Mouse (Mus musculus) heart, postnatal 0 days (tissue): Measurements from ENCODE around the gene Slco4a1. TPM values are rescaled to one million over a fixed set of nuclear protein-coding genes. Genes with fewer than 3 reads are reported as not detected.
A peak's percentile ranks its signal among the peaks of the same experiment; 100 is the strongest.

Source experiments
- ATAC-seq: fragments of 200-750 bp; cut with Nextera tagmentation; 2 replicates; pipeline ENCODE4 v1.8.0; 2017; ENCODE audit warnings: low read depth, moderate number of reproducible peaks, moderate library complexity; ENCODE audit not compliant: insufficient read depth
- DNase-seq: peaks from one replicate; pipeline ENCODE4 v3.0.0-alpha.2; 2016; ENCODE audit warnings: low spot score
- H3K27ac ChIP-seq: fragments of 300-500 bp; sonication (generic); 2 replicates; pipeline ENCODE4 v1.5.1; 2014; ENCODE audit warnings: low read depth, mild to moderate bottlenecking
- H3K27me3 ChIP-seq: fragments of 300-500 bp; sonication (generic); 2 replicates; pipeline ENCODE4 v1.6.1; 2014; ENCODE audit warnings: low read length, mixed read lengths; ENCODE audit not compliant: control insufficient read depth, insufficient read depth
- H3K36me3 ChIP-seq: fragments of 300-500 bp; sonication (generic); replicated peaks from 2 replicates; pipeline ENCODE4 v1.6.1; 2014; ENCODE audit warnings: low read length, mixed read lengths; ENCODE audit not compliant: control insufficient read depth, insufficient read depth
- H3K4me1 ChIP-seq: fragments of 300-500 bp; sonication (generic); 2 replicates; pipeline ENCODE4 v1.6.1; 2014; ENCODE audit warnings: antibody characterized with exemption; ENCODE audit not compliant: control insufficient read depth, insufficient read depth
- H3K4me2 ChIP-seq: fragments of 300-500 bp; sonication (generic); 2 replicates; pipeline ENCODE4 v1.6.1; 2014; ENCODE audit warnings: low read depth, mild to moderate bottlenecking, low read length, moderate library complexity
- H3K4me3 ChIP-seq: fragments of 300-500 bp; sonication (generic); 2 replicates; pipeline ENCODE4 v1.5.1; 2014; ENCODE audit warnings: low read depth, low read length
- H3K9ac ChIP-seq: fragments of 300-500 bp; sonication (generic); replicated peaks from 2 replicates; pipeline ENCODE4 v1.6.1; 2014; ENCODE audit warnings: low read depth, low read length, mixed read lengths
- H3K9me3 ChIP-seq: fragments of 300-500 bp; sonication (generic); replicated peaks from 2 replicates; pipeline ENCODE4 v1.6.1; 2016; ENCODE audit warnings: low read length; ENCODE audit not compliant: control insufficient read depth
- CTCF ChIP-seq: IDR thresholded peaks from 2 replicates; pipeline ENCODE4 v1.5.1; 2016; ENCODE audit warnings: antibody characterized with exemption, control low read depth, low read depth
- EP300 ChIP-seq: IDR thresholded peaks from 2 replicates; pipeline ENCODE4 v1.6.1; 2016; ENCODE audit warnings: antibody characterized with exemption, low read depth
- WGBS: fragments of 180-500 bp; shearing (Covaris S2); extraction: QIAGEN DNeasy Blood & Tissue Kit; methylation state at CpG from one replicate; pipeline ENCODE4 v1.1.7; 2014; 5-methylcytosine and 5-hydroxymethylcytosine counted together
- polyA plus RNA-seq: library from polyadenylated mRNA; unstranded; fragments of >200 nt; fragmentation: Nextera tagmentation; extraction: Ambion mirVana; gene quantifications from 2 replicates; pipeline ENCODE4 v1.2.1, GENCODE M21; 2015
- total RNA-seq: library from RNA; depleted of rRNA; stranded (reverse); fragments of >200 nt; gene quantifications from 2 replicates; pipeline ENCODE4 v1.2.3, GENCODE M21; 2014; ENCODE audit warnings: low replicate concordance

The Slco4a1 gene
- total and polyA plus RNA-seq, 2 experiments from 2014 or later, result not detected

DNA sequence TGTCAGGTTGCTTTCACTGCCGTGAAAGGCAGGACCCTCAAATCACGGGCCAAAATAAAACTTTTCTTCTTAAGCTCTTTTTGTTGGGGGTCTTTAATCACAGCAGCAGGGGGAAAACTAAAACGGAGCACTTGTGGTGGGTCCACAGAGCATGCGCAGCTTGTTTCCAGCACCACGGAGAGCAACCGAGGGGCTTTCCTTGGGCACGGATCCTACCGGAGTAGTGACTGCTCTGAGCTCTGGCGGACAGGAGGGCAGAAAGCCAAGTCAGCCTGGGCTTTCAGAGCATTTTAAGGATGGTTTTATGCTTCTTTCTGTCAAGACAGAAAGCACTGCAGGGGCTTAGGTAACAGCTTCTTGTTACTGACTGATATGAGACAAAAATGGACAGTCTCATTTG is 38.3 kb upstream of the Slco4a1 start:
- 15% methylated on average over 9 of the region's 9 CpGs for WGBS
- H3K4me2 ChIP-seq, result no peak overlapping the region
- H3K9ac ChIP-seq, result no peak overlapping the region
- no peaks in the 10 kb centered on the region for H3K4me1 ChIP-seq
- no peak overlapping the region for H3K27ac ChIP-seq
- DNase-seq (no peak), ATAC-seq (no peak)
- H3K4me3 ChIP-seq, result no peak overlapping the region
- TF ChIP-seq EP300, result no peak
- TF ChIP-seq CTCF, result no peak
- no peaks in the 10 kb centered on the region for H3K36me3 ChIP-seq
- peaks cover 9% of the 10 kb centered on the region; the same call in 1 of the 2 replicates for H3K27me3 ChIP-seq
- no peaks in the 10 kb centered on the region for H3K9me3 ChIP-seq

DNA sequence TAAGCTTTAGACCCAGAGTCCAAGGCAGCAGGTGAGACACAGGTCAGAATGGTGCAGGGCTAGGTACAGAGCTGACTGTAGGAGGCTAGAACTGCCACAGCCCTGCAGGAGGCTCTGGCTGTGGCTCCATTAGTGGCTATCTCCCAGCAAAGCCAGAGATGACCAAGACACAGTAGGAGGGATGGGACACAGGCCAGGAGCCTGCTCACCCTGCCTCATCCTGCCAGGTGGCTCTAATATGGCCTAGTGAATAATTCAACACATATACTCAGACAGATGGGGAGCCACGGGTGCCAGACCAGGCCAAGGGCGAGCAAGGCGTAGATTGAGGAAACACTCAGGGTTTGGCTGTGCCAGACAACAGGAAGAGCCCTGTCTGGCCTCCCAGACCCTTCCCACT is 35.4 kb upstream of the Slco4a1 start:
- TF ChIP-seq CTCF (no peak), EP300 (no peak)
- 84% methylated on average over 3 of the region's 3 CpGs for WGBS
- peaks cover 15% of the 10 kb centered on the region for H3K27me3 ChIP-seq
- H3K9me3 ChIP-seq, result no peaks in the 10 kb centered on the region
- H3K4me2 ChIP-seq, result no peak overlapping the region
- H3K9ac ChIP-seq, result no peak overlapping the region
- DNase-seq, result no peak
- H3K4me1 ChIP-seq, result no peaks in the 10 kb centered on the region
- H3K27ac ChIP-seq, result no peak overlapping the region
- no peak for ATAC-seq
- H3K4me3 ChIP-seq, result no peak overlapping the region
- H3K36me3 ChIP-seq, result no peaks in the 10 kb centered on the region

DNA sequence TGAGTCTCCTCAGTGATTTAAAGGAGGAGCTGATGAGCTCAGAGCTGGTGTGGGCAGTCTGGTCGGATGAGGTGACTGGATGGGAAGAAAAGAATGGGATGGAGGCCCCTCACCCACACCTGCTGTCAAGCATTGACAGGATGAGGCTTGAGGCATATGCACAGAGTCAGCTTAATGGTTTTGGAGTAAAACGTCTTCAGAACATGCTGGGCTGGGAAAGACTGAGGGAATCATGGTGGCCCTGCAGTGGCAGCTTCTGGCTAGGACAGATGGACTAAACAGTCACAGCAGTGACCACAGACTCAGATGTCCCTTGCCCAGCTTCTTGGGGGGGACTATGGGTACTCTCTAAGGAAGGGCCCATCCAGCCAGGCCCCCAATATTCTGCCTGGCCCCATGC is 30.9 kb upstream of the Slco4a1 start:
- Histone ChIP-seq H3K9me3 (no peaks in the 10 kb centered on the region), H3K36me3 (no peaks in the 10 kb centered on the region), H3K27ac (no peak overlapping the region), H3K4me2 (no peak overlapping the region), H3K9ac (no peak overlapping the region), H3K27me3 (peaks cover 12% of the 10 kb centered on the region), H3K4me3 (no peak overlapping the region), H3K4me1 (no peaks in the 10 kb centered on the region)
- ATAC-seq, result no peak
- DNase-seq, result no peak
- WGBS, result 33% methylated on average over 2 of the region's 2 CpGs
- TF ChIP-seq CTCF (no peak), EP300 (no peak)

DNA sequence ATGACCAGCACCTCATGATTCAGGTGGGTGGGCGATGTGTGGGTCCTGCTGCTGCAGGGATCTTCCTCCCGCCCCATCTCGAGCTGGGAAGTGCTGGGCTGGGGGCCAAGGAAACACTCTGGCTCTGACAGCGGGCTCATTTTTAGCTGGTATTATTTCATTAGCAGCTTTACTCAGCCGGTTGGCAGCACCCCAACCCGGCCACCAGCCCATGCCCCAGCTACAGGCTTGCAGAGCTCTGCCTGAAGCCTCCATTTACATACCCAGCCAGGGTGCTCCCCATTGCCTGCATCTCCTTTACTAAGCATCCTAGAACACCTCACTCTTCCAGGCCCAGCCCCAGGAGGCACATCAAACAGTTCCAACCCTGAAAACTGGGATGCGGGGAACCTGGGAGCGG is 29.0 kb upstream of the Slco4a1 start:
- DNase-seq, result no peak
- Histone ChIP-seq H3K4me2 (no peak overlapping the region), H3K4me1 (no peaks in the 10 kb centered on the region), H3K4me3 (no peak overlapping the region), H3K27me3 (peaks cover 12% of the 10 kb centered on the region), H3K9ac (no peak overlapping the region), H3K36me3 (no peaks in the 10 kb centered on the region), H3K27ac (no peak overlapping the region), H3K9me3 (no peaks in the 10 kb centered on the region)
- no peak for TF ChIP-seq CTCF
- TF ChIP-seq EP300, result no peak
- no peak for ATAC-seq
- WGBS, result 42% methylated on average over 8 of the region's 8 CpGs

DNA sequence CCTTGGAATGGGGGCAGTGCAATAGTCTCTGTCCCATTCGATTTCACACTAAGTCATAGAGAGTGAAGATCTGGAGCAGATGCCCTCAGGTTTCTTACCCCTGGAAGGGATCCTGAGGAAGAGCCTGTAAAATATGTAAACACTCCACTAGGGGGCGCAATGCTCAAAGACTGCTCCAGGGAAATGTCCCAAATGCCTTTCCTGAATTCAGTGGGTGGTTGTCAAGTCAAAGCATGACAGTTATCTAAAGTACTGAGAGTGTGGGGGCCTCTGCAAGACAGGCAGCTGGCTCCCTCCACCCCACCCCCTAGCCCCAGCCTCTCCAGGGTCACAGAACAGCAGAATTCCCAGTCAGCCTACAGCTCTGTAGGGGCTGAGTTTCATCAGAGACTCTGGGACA is 27.7 kb upstream of the Slco4a1 start:
- 25% methylated on average over 2 of the region's 2 CpGs for WGBS
- ATAC-seq, result no peak
- no peak overlapping the region for H3K4me3 ChIP-seq

DNA sequence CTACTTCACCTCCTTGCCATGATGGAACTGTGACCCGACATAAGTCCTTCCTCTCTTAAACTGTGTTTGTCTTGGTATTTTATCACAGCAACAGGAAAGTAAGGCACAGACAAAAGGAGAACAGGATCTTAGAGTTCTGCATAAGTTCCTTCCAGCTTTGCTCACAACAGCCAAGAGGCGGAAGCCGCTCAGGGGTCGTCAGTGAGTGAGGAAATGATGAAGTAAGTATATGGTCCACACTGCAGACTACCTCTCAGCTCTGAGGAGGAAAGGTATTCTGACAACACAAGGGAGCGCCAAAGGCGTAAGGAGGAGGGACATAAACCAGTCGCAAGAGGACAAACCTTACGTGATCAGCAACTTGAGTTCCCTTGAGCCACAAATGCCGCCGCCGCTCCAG is 25.4 kb upstream of the Slco4a1 start:
- no peak overlapping the region for H3K27ac ChIP-seq
- no peaks in the 10 kb centered on the region for H3K9me3 ChIP-seq
- H3K4me2 ChIP-seq, result no peak overlapping the region
- no peak for TF ChIP-seq CTCF
- TF ChIP-seq EP300, result no peak
- no peak for DNase-seq
- peaks cover 15% of the 10 kb centered on the region; the same call in 1 of the 2 replicates for H3K27me3 ChIP-seq
- H3K9ac ChIP-seq, result no peak overlapping the region
- H3K4me1 ChIP-seq, result no peaks in the 10 kb centered on the region
- WGBS, result 79% methylated on average over 11 of the region's 11 CpGs
- ATAC-seq, result no peak
- H3K36me3 ChIP-seq, result no peaks in the 10 kb centered on the region
- no peak overlapping the region for H3K4me3 ChIP-seq

More for the DNA sequence above, 27.7 kb upstream of the Slco4a1 start:
- no peaks in the 10 kb centered on the region for H3K9me3 ChIP-seq
- no peaks in the 10 kb centered on the region for H3K36me3 ChIP-seq
- TF ChIP-seq CTCF, result peak; percentile 40
- TF ChIP-seq EP300, result no peak
- peaks cover 17% of the 10 kb centered on the region for H3K27me3 ChIP-seq
- H3K4me2 ChIP-seq, result no peak overlapping the region
- DNase-seq, result no peak
- H3K4me1 ChIP-seq, result no peaks in the 10 kb centered on the region
- no peak overlapping the region for H3K27ac ChIP-seq
- no peak overlapping the region for H3K9ac ChIP-seq
